In the genomic region with DNA sequence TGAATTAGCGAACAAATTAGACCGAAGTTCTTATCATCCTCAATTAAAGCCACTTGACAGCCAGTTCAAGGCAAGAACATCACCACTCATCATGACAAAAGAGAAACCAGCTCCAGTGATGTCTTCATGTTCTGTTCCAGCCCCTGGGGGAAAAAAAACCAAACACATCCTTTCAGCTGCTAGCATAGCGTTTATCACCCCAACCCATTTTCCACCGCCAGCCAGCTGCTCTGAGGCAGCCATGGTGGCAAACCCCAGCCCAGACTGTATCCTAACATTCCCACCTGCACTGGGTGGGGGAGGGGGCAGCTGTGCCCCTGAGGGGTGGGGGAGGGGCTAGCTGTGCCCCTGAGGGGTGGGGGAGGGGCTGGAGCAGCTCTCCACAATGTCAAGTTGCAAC, we compare ENCODE assay signal across 9 mouse cellular contexts. TPM values are rescaled to one million over a fixed set of nuclear protein-coding genes. Genes with fewer than 3 reads are reported as not detected.
DNase-seq lines count a peak whose midpoint lies in the region; ATAC-seq and TF ChIP-seq lines count a peak whose summit lies in the region.
"Had no signal": no experiment of that assay in that cellular context is flagged by ENCODE, and none has a peak within 500 bp of the region (broad histone marks: within the 10 kb centered on the region; RNA-seq: fewer than 3 reads in every experiment).

No protein-coding gene starts in this region.

- WGBS in hindbrain, embryonic 11.5 days: 42% methylated on average over 4 of the region's 4 CpGs
- 37% methylated on average over 4 of the region's 4 CpGs for WGBS in hindbrain, postnatal 0 days
- WGBS in forebrain, embryonic 10.5 days: 60% methylated on average over 4 of the region's 4 CpGs
- 36% methylated on average over 4 of the region's 4 CpGs for WGBS in liver, postnatal 0 days (ENCODE audit: insufficient replicate concordance)

- peak; percentile 63 for ATAC-seq in hindbrain, embryonic 11.5 days (ENCODE audit: low FRiP score)
- no peak for ATAC-seq in hindbrain, postnatal 0 days
- no peak for ATAC-seq in liver, postnatal 0 days
- ATAC-seq in frontal cortex, adult (ENCODE audit: low TSS enrichment): no peak

- 0 out of 2 replicates have a peak, but pooled peaks cover 10% of the 10 kb centered on the region for H3K4me1 ChIP-seq in hindbrain, embryonic 11.5 days (replicated peaks; ENCODE audit: control insufficient read depth, insufficient read depth, low read length)
- H3K4me1 ChIP-seq in hindbrain, postnatal 0 days (ENCODE audit: insufficient read depth, low read length): no peaks in the 10 kb centered on the region
- H3K4me1 ChIP-seq in forebrain, embryonic 10.5 days: peaks cover 33% of the 10 kb centered on the region
- H3K4me1 ChIP-seq in liver, postnatal 0 days (ENCODE audit: insufficient read depth): peaks cover 3% of the 10 kb centered on the region; the same call in 1 of the 2 replicates

- no peak for TF ChIP-seq CTCF in hindbrain, postnatal 0 days (IDR thresholded peaks at IDR 0.05; ENCODE audit: low read depth)
- TF ChIP-seq CTCF in liver, postnatal 0 days (IDR thresholded peaks at IDR 0.05; ENCODE audit: low read depth): no peak

- H3K9me3 ChIP-seq in hindbrain, embryonic 11.5 days (ENCODE audit: control insufficient read depth, low read length): no peaks in the 10 kb centered on the region
- H3K9me3 ChIP-seq in hindbrain, postnatal 0 days (ENCODE audit: low read length): no peaks in the 10 kb centered on the region
- H3K9me3 ChIP-seq in forebrain, embryonic 10.5 days: 0 out of 2 replicates have a peak, but pooled peaks cover 4% of the 10 kb centered on the region
- H3K9me3 ChIP-seq in liver, postnatal 0 days (ENCODE audit: low read length): no peaks in the 10 kb centered on the region

- peak; percentile 49 for DNase-seq in hindbrain, embryonic 11.5 days (ENCODE audit: low spot score)
- DNase-seq in hindbrain, postnatal 0 days (ENCODE audit: low spot score): no peak
- peak; percentile 33 for DNase-seq in ES-CJ7 (ENCODE audit: low read depth, low spot score)
- DNase-seq in forebrain, embryonic 10.5 days (ENCODE audit: extremely low spot score, low spot score): peak; percentile 28
- peak; percentile 18 for DNase-seq in liver, postnatal 0 days
- no peak for DNase-seq in cerebellum, postnatal 4 days (ENCODE audit: low spot score in 2 of 2)
- DNase-seq in frontal cortex, adult 2 months (ENCODE audit: extremely low spot score in 1 of 2, low spot score in 1 of 2): no peak
- DNase-seq: right cerebral cortex, postnatal 14 days had no signal

- no peak for TF ChIP-seq EP300 in liver, postnatal 0 days (IDR thresholded peaks at IDR 0.05; ENCODE audit: low read depth)

- no peak overlapping the region for H3K9ac ChIP-seq in hindbrain, embryonic 11.5 days (ENCODE audit: low read depth, low read length)
- no peak overlapping the region for H3K9ac ChIP-seq in hindbrain, postnatal 0 days (replicated peaks; ENCODE audit: low read length)
- no peak overlapping the region for H3K9ac ChIP-seq in liver, postnatal 0 days (replicated peaks)

- no peak overlapping the region for H3K27ac ChIP-seq in hindbrain, embryonic 11.5 days (ENCODE audit: low read depth, low read length)
- no peak overlapping the region for H3K27ac ChIP-seq in hindbrain, postnatal 0 days
- peak overlapping the region; percentile 83 for H3K27ac ChIP-seq in forebrain, embryonic 10.5 days
- H3K27ac ChIP-seq in liver, postnatal 0 days (ENCODE audit: low read depth): no peak overlapping the region

- no peak overlapping the region for H3K4me2 ChIP-seq in hindbrain, embryonic 11.5 days (replicated peaks; ENCODE audit: low read depth, low read length)
- H3K4me2 ChIP-seq in hindbrain, postnatal 0 days (ENCODE audit: low read depth, low read length): no peak overlapping the region
- H3K4me2 ChIP-seq in liver, postnatal 0 days (ENCODE audit: low read depth, low read length): peak overlapping the region; percentile 32

- no peak overlapping the region for H3K4me3 ChIP-seq in hindbrain, embryonic 11.5 days (ENCODE audit: low read depth, low read length)
- H3K4me3 ChIP-seq in hindbrain, postnatal 0 days (ENCODE audit: low read length): no peak overlapping the region
- peak overlapping the region; percentile 19; the same call in 1 of the 2 replicates for H3K4me3 ChIP-seq in forebrain, embryonic 10.5 days
- no peak overlapping the region for H3K4me3 ChIP-seq in liver, postnatal 0 days (ENCODE audit: low read depth, low read length)

- H3K36me3 ChIP-seq in hindbrain, embryonic 11.5 days (ENCODE audit: control insufficient read depth, insufficient read depth, low read length): no peaks in the 10 kb centered on the region
- H3K36me3 ChIP-seq in hindbrain, postnatal 0 days (ENCODE audit: insufficient read depth, low read length): no peaks in the 10 kb centered on the region
- no peaks in the 10 kb centered on the region for H3K36me3 ChIP-seq in forebrain, embryonic 10.5 days (replicated peaks)
- H3K36me3 ChIP-seq in liver, postnatal 0 days (replicated peaks; ENCODE audit: insufficient read depth, low read length): no peaks in the 10 kb centered on the region

- no peaks in the 10 kb centered on the region for H3K27me3 ChIP-seq in hindbrain, embryonic 11.5 days (ENCODE audit: control insufficient read depth, insufficient read depth, low read length)
- no peaks in the 10 kb centered on the region for H3K27me3 ChIP-seq in hindbrain, postnatal 0 days (ENCODE audit: insufficient read depth, low read length)
- no peaks in the 10 kb centered on the region for H3K27me3 ChIP-seq in forebrain, embryonic 10.5 days (ENCODE audit: poor library complexity, severe bottlenecking)
- H3K27me3 ChIP-seq in liver, postnatal 0 days (ENCODE audit: insufficient read depth, low read length): no peaks in the 10 kb centered on the region

RNA-seq across cellular contexts. Expression of a gene that starts 30.3 kb away (rescaled TPM):
- polyA plus RNA-seq in hindbrain, embryonic 11.5 days (2014; fragmentation: Nextera tagmentation; extraction: Ambion mirVana): 46.8 and 48.5 TPM in 2 replicates
- 8.6 and 8.9 TPM in 2 replicates for total RNA-seq in hindbrain, postnatal 0 days (2014; rRNA removed)
- polyA plus RNA-seq in hindbrain, postnatal 0 days (2015; fragmentation: Nextera tagmentation; extraction: Ambion mirVana): 8.5 and 9.4 TPM in 2 replicates
- 50.4 and 53.9 TPM in 2 replicates for polyA plus RNA-seq in forebrain, embryonic 10.5 days (2016; fragmentation: Nextera tagmentation; extraction: Ambion mirVana)
- polyA plus RNA-seq in liver, postnatal 0 days (2015; fragmentation: Nextera tagmentation; extraction: Ambion mirVana): 1.3 and 1.4 TPM in 2 replicates
- polyA plus RNA-seq in frontal cortex, adult 2 months (2012; rRNA removed): 6.2 and 6.3 TPM in 2 replicates

Comparison
In these comparisons a context has a peak if more than half of its experiments do, and no peak if none do; other contexts are left out.
1. DNase-seq: peak in hindbrain, embryonic 11.5 days (single experiment), ES-CJ7 (single experiment), forebrain, embryonic 10.5 days (single experiment) and liver, postnatal 0 days (single experiment); none in hindbrain, postnatal 0 days (single experiment), cerebellum, postnatal 4 days (0 of 2) and frontal cortex, adult 2 months (0 of 2).